Mouse (Mus musculus) brown adipose tissue, adult 24 weeks (tissue): Measurements from ENCODE around the gene Ggta1. TPM values are rescaled to one million over a fixed set of nuclear protein-coding genes. Genes with fewer than 3 reads are reported as not detected.

ENCODE experiments used
- H3K27ac ChIP-seq: fragments of 200-500 bp; replicated peaks from 2 replicates; pipeline ENCODE4 v1.5.1; 2012; ENCODE audit warnings: low read depth, mild to moderate bottlenecking, low read length
- H3K4me1 ChIP-seq: fragments of 200-500 bp; 2 replicates; pipeline ENCODE4 v1.6.1; 2012; ENCODE audit warnings: low read length, mixed read lengths; ENCODE audit not compliant: control insufficient read depth, insufficient read depth, insufficient read length
- H3K4me3 ChIP-seq: fragments of 200-500 bp; 2 replicates; pipeline ENCODE4 v1.5.1; 2012; ENCODE audit warnings: low read depth, mild to moderate bottlenecking, low read length, moderate library complexity; ENCODE audit not compliant: insufficient read depth
- polyA plus RNA-seq: library from polyadenylated mRNA; stranded (reverse); fragments of >200 nt; gene quantifications from 2 replicates; pipeline ENCODE4 v1.2.4, GENCODE M21; 2012; ENCODE audit not compliant: missing spikeins, insufficient read depth, insufficient read length

Gene Ggta1
- polyA plus RNA-seq = 8.8 and 14.5 TPM in 2 replicates

- H3K4me1 ChIP-seq = peaks cover 4% of the 10 kb centered on the region; the same call in 1 of the 2 replicates
- H3K4me3 ChIP-seq = peak within 1 kb of the TSS; percentile 77
- peak within 1 kb of the TSS; percentile 86 for H3K27ac ChIP-seq
Observed at GRCm38 (mm10) chr2:35462791-35463281, at the start of gene Ggta1. Gene Ggta1, minus strand, starts transcription at chr2:35463231.

- H3K4me1 ChIP-seq = peaks cover 29% of the 10 kb centered on the region
Observed at GRCm38 (mm10) chr2:35512226-35512625, 49.2 kb upstream of the Ggta1 start.

GRCm38 (mm10) chr2:35510920-35511319, 47.9 kb upstream of the Ggta1 start:
- Histone ChIP-seq H3K4me1 (peaks cover 38% of the 10 kb centered on the region), H3K27ac (peak overlapping the region; percentile 49; the same call in 1 of the 2 replicates), H3K4me3 (no peak overlapping the region)

More at GRCm38 (mm10) chr2:35512226-35512625, 49.2 kb upstream of the Ggta1 start:
- no peak overlapping the region for H3K4me3 ChIP-seq
- H3K27ac ChIP-seq = no peak overlapping the region

- H3K4me1 ChIP-seq = peaks cover 41% of the 10 kb centered on the region
Observed at GRCm38 (mm10) chr2:35509888-35510287, 46.9 kb upstream of the Ggta1 start.

GRCm38 (mm10) chr2:35509343-35509667, 46.3 kb upstream of the Ggta1 start:
- no peak overlapping the region for H3K4me3 ChIP-seq
- H3K27ac ChIP-seq = 0 out of 2 replicates have a peak overlapping the region, but pooled peaks have one; percentile 1
- H3K4me1 ChIP-seq = peaks cover 42% of the 10 kb centered on the region

More at GRCm38 (mm10) chr2:35509888-35510287, 46.9 kb upstream of the Ggta1 start:
- H3K27ac ChIP-seq = 0 out of 2 replicates have a peak overlapping the region, but pooled peaks have one; percentile 1
- H3K4me3 ChIP-seq = no peak overlapping the region

- peak overlapping the region; percentile 33 for H3K27ac ChIP-seq
- no peak overlapping the region for H3K4me3 ChIP-seq
- H3K4me1 ChIP-seq = peaks cover 45% of the 10 kb centered on the region
Observed at GRCm38 (mm10) chr2:35508597-35509342, 45.7 kb upstream of the Ggta1 start.

- peak overlapping the region; percentile 45; the same call in 1 of the 2 replicates for H3K27ac ChIP-seq
- peaks cover 43% of the 10 kb centered on the region for H3K4me1 ChIP-seq
- H3K4me3 ChIP-seq = no peak overlapping the region
Observed at GRCm38 (mm10) chr2:35507191-35507511, 44.1 kb upstream of the Ggta1 start.

GRCm38 (mm10) chr2:35506311-35507190, 43.5 kb upstream of the Ggta1 start:
- Histone ChIP-seq H3K4me1 (peaks cover 43% of the 10 kb centered on the region), H3K4me3 (no peak overlapping the region), H3K27ac (peak overlapping the region; percentile 53)

- H3K4me3 ChIP-seq = no peak overlapping the region
- no peak overlapping the region for H3K27ac ChIP-seq
- H3K4me1 ChIP-seq = peaks cover 40% of the 10 kb centered on the region
Observed at GRCm38 (mm10) chr2:35505519-35506286, 42.7 kb upstream of the Ggta1 start.

- no peak overlapping the region for H3K27ac ChIP-seq
- H3K4me1 ChIP-seq = peaks cover 29% of the 10 kb centered on the region
Observed at GRCm38 (mm10) chr2:35504417-35504776, 41.4 kb upstream of the Ggta1 start.

GRCm38 (mm10) chr2:35503723-35504416, 40.8 kb upstream of the Ggta1 start:
- Histone ChIP-seq H3K4me1 (peaks cover 26% of the 10 kb centered on the region), H3K4me3 (no peak overlapping the region), H3K27ac (no peak overlapping the region)

More at GRCm38 (mm10) chr2:35504417-35504776, 41.4 kb upstream of the Ggta1 start:
- no peak overlapping the region for H3K4me3 ChIP-seq

GRCm38 (mm10) chr2:35503021-35503722, 40.1 kb upstream of the Ggta1 start:
- Histone ChIP-seq H3K27ac (no peak overlapping the region), H3K4me1 (peaks cover 23% of the 10 kb centered on the region), H3K4me3 (no peak overlapping the region)

GRCm38 (mm10) chr2:35502561-35502960, 39.5 kb upstream of the Ggta1 start:
- peaks cover 22% of the 10 kb centered on the region for H3K4me1 ChIP-seq
- H3K27ac ChIP-seq = no peak overlapping the region
- H3K4me3 ChIP-seq = no peak overlapping the region

GRCm38 (mm10) chr2:35499474-35499873, 36.4 kb upstream of the Ggta1 start:
- Histone ChIP-seq H3K4me1 (peaks cover 22% of the 10 kb centered on the region), H3K4me3 (no peak overlapping the region)

More at GRCm38 (mm10) chr2:35499474-35499873, 36.4 kb upstream of the Ggta1 start:
- H3K27ac ChIP-seq = no peak overlapping the region
